Mouse (Mus musculus): ENCODE data around the gene Dazl. TPM values are rescaled to one million over a fixed set of nuclear protein-coding genes. Genes with fewer than 3 reads are reported as not detected.
"Not testable (repeated sequence)": the region's sequence is repeated elsewhere in the genome, so short reads cannot be mapped to it uniquely, and the experiment has no call there.

The Dazl gene
- polyA plus RNA-seq, 1 experiment = not detected

DNA sequence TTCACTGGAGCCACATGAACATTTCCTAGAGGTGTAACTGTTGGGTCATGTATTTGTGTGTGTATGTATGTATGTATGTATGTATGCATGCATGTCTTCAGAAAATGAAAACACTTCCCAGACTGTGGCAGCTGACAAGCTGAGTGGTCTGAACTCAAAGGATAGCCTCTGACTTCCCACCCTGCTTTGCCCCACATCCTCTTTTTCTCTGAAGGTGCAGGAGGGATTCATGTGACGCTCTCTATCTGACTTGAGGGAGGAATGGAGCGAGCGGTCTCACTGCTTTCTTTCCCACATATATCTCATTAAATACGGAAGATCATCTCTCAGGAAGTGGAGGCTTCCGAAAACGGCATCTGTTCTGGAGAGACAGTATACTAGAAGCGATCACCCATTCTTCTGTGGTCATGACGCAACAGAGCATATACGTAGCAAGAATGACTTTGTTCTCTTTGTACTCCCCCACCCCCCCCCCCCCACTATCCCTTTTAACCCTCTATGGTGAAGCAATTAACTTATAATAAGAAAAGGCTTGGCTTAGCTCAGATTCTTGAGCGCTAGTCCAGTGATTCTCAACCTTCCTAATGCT lies 14.7 kb upstream of the Dazl start:
- Histone ChIP-seq H3K27ac (replicated peaks; ENCODE audit: low read depth, low read length) (no peak overlapping the region), H3K4me1 (ENCODE audit: control insufficient read depth, insufficient read depth, insufficient read length, low read length) (no peaks in the 10 kb centered on the region), H3K4me3 (ENCODE audit: insufficient read depth, low read depth, low read length) (no peak overlapping the region)

DNA sequence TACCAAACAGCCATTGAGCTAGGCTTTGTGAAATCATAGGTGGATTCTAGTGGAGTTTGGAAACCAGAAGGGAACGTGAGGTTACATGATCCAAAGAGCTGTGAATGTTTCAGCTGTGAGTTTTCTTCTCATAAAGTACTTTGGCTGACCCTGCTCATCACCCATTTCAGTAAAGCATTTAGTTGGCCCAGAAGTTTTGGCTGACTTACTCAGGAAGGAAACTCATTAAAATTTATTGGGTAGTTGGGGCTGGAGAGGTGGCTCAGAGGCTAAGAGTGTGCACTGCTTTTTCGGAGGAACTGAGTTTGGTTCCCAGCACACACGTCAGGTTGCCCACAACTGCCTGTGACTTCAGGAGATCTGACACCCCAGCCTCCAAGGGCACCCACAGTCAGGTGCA lies 9.4 kb upstream of the Dazl start:
- H3K4me1 ChIP-seq (ENCODE audit: control insufficient read depth, insufficient read depth, insufficient read length, low read length) = no peaks in the 10 kb centered on the region
- no peak overlapping the region for H3K4me3 ChIP-seq (ENCODE audit: insufficient read depth, low read depth, low read length)
- H3K27ac ChIP-seq (replicated peaks; ENCODE audit: low read depth, low read length) = no peak overlapping the region

DNA sequence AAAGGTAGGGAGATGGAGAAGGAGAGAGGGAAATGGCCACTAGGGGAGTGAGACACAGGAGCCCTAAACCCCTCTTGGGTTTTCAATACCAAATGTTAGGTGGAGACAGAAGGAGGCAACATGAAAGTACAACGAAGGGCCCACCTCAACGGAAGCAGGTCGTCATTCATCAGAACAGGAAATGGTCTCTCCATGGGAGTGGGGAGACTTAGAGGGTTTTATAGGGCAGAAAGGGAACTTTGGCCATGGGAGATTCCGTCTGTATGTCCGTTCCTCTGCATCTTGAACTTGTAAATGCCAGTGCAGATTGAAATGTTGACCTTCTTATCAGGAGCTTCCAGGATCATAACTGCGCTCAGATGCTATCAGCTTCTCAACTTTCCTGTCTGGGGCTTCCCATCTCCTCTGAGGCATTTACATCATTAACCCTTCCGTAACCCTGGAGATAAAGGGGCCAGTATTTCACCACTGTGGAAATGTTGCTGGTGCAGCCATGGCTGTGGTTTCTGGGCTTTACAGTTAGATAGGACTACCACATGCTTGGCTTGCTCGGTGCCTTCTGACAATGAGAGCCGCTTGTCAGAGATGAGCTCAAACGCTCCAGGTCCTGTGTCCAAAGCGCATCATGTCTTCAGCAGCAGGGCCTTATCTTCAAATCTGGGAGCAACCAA lies 6.9 kb upstream of the Dazl start:
- H3K4me3 ChIP-seq (ENCODE audit: insufficient read depth, low read depth, low read length) = no peak overlapping the region
- no peak overlapping the region for H3K27ac ChIP-seq (replicated peaks; ENCODE audit: low read depth, low read length)
- no peaks in the 10 kb centered on the region for H3K4me1 ChIP-seq (ENCODE audit: control insufficient read depth, insufficient read depth, insufficient read length, low read length)

GRCm38 (mm10) chr17:50298821-50299220 lies 5.4 kb upstream of the Dazl start:
- no peak overlapping the region for H3K4me3 ChIP-seq (ENCODE audit: insufficient read depth, low read depth, low read length)
- no peak overlapping the region for H3K27ac ChIP-seq (replicated peaks; ENCODE audit: low read depth, low read length)
- H3K4me1 ChIP-seq (ENCODE audit: control insufficient read depth, insufficient read depth, insufficient read length, low read length) = no peaks in the 10 kb centered on the region

GRCm38 (mm10) chr17:50294726-50295125 lies 1.3 kb upstream of the Dazl start:
- Histone ChIP-seq H3K27ac (replicated peaks; ENCODE audit: low read depth, low read length) (no peak overlapping the region), H3K4me3 (ENCODE audit: insufficient read depth, low read depth, low read length) (no peak overlapping the region), H3K4me1 (ENCODE audit: control insufficient read depth, insufficient read depth, insufficient read length, low read length) (no peaks in the 10 kb centered on the region)

- Histone ChIP-seq H3K4me1 (ENCODE audit: control insufficient read depth, insufficient read depth, insufficient read length, low read length) (no peaks in the 10 kb centered on the region), H3K27ac (replicated peaks; ENCODE audit: low read depth, low read length) (no peak overlapping the region), H3K4me3 (ENCODE audit: insufficient read depth, low read depth, low read length) (peak overlapping the region; percentile 60)
Observed at GRCm38 (mm10) chr17:50292661-50293171, 720 bp downstream of the Dazl start.

- Histone ChIP-seq H3K4me3 (ENCODE audit: insufficient read depth, low read depth, low read length) (no peak overlapping the region), H3K4me1 (ENCODE audit: control insufficient read depth, insufficient read depth, insufficient read length, low read length) (no peaks in the 10 kb centered on the region)
Observed at GRCm38 (mm10) chr17:50291485-50292200, 1.8 kb downstream of the Dazl start.

DNA sequence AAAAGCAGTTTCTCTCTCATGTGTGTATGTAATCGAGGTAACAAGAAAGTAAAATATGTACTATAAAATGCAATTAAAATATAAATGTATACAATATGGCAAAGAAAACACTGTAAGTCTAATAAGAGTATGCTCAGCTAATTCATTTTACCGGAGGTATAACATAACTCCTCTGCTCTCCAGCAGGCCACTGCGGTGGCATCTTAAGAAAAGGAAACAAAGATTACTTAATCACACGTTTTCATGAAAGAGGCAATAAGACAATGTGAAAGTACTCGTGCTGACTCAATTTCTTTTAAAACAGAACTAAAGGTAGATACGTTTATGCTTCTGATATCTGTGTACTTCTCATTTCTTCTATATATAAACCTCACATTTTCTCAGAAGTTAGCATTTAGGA lies 8.6 kb downstream of the Dazl start:
- no peak overlapping the region for H3K27ac ChIP-seq (replicated peaks; ENCODE audit: low read depth, low read length)

More at GRCm38 (mm10) chr17:50291485-50292200, 1.8 kb downstream of the Dazl start:
- H3K27ac ChIP-seq (replicated peaks; ENCODE audit: low read depth, low read length) = no peak overlapping the region

DNA sequence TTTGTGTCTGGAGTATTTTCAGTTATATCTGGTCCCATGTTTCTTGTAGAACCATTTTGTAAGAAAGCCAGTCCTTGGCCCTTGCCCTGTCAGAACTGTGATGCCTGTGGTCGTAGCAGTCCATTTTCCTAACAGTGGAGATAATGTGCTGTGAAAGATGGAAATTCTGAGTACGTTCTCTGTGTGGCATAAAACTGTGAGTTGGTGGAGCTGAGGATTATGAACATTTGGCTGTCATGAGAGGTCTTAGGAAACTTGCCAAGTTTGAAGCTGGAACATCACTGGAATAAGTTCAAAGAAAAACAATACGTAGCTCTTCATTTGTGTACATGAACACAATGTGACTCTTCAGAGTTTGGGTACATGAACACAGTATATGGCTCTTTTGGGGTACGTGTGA lies 31.8 kb downstream of the Dazl start:
- not testable (repeated sequence) for H3K27ac ChIP-seq (replicated peaks; ENCODE audit: low read depth, low read length)

More for the DNA sequence above, 8.6 kb downstream of the Dazl start:
- no peaks in the 10 kb centered on the region for H3K4me1 ChIP-seq (ENCODE audit: control insufficient read depth, insufficient read depth, insufficient read length, low read length)
- H3K4me3 ChIP-seq (ENCODE audit: insufficient read depth, low read depth, low read length) = no peak overlapping the region

GRCm38 (mm10) chr17:50260856-50261255 lies 32.6 kb downstream of the Dazl start:
- Histone ChIP-seq H3K27ac (replicated peaks; ENCODE audit: low read depth, low read length) (no peak overlapping the region), H3K4me3 (ENCODE audit: insufficient read depth, low read depth, low read length) (no peak overlapping the region), H3K4me1 (ENCODE audit: control insufficient read depth, insufficient read depth, insufficient read length, low read length) (no peaks in the 10 kb centered on the region)

More for the DNA sequence above, 31.8 kb downstream of the Dazl start:
- not testable (repeated sequence) for H3K4me3 ChIP-seq (ENCODE audit: insufficient read depth, low read depth, low read length); H3K4me1 ChIP-seq (ENCODE audit: control insufficient read depth, insufficient read depth, insufficient read length, low read length)

GRCm38 (mm10) chr17:50246605-50247004 lies 46.8 kb downstream of the Dazl start:
- H3K4me3 ChIP-seq (ENCODE audit: insufficient read depth, low read depth, low read length) = no peak overlapping the region
- H3K27ac ChIP-seq (replicated peaks; ENCODE audit: low read depth, low read length) = no peak overlapping the region
- H3K4me1 ChIP-seq (ENCODE audit: control insufficient read depth, insufficient read depth, insufficient read length, low read length) = no peaks in the 10 kb centered on the region

- H3K27ac ChIP-seq (replicated peaks; ENCODE audit: low read depth, low read length) = no peak overlapping the region
- no peaks in the 10 kb centered on the region for H3K4me1 ChIP-seq (ENCODE audit: control insufficient read depth, insufficient read depth, insufficient read length, low read length)
- H3K4me3 ChIP-seq (ENCODE audit: insufficient read depth, low read depth, low read length) = no peak overlapping the region
Observed at GRCm38 (mm10) chr17:50244675-50245074, 48.8 kb downstream of the Dazl start.

DNA sequence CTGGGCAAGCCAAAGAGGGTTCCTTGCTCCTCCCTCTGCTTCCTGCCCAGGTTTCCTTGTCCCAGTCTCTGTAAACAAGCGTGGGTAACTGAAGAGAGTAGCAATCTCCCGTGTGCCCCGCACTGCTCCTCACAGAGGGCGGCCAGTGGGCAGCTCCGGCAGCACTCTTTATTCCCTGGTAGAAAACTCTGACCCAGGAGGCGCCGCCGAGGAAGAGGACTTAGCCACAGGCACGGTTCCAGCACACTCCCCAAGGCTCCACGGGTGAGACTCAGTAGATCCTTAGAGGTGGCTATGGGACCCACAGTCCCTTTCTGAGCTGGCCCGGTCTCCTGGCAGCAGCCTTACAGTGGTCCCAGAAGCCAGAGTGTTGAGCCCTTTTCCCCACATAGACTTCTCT lies 50.1 kb downstream of the Dazl start:
- Histone ChIP-seq H3K4me3 (ENCODE audit: insufficient read depth, low read depth, low read length) (no peak overlapping the region), H3K27ac (replicated peaks; ENCODE audit: low read depth, low read length) (no peak overlapping the region), H3K4me1 (ENCODE audit: control insufficient read depth, insufficient read depth, insufficient read length, low read length) (no peaks in the 10 kb centered on the region)

DNA sequence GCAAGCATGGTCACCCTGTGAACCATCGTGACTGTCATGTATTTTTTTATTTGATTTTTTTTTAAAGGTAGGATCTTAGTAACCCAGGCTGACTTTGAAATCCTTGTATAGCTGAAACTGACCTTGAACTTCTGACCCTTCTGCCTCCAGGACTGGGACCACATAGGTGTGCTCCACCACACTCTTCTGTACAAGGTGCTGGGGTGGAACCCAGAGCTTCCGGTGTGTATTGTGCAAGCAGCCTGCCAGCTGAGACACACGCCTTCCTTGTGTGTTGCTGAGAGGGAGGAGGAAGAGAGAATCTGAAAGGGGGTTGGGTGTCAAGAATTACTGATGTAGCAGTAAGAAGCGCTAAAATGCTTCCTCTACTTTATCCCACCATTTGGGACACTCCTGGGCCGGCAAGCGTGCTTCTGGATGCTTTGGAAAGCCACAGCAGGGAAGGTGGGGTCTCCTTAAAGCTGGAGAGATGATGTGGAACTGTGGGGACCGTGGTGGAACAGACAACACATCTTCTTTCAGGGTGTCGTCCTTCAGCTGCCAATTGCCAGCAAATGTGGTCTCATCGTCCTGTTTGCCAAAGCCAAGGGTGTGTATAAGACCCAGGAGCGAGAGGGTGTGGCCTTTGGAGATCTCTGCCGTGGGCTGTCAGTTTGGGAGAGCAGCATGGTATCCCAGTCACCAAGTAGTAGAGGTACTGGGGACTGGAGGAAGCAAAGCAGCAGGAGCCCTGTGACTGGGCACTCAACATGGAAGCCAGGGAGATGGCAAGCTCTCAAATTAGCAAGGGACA lies 55.4 kb downstream of the Dazl start:
- Histone ChIP-seq H3K4me1 (ENCODE audit: control insufficient read depth, insufficient read depth, insufficient read length, low read length) (0 out of 2 replicates have a peak, but pooled peaks cover 5% of the 10 kb centered on the region), H3K4me3 (ENCODE audit: insufficient read depth, low read depth, low read length) (no peak overlapping the region), H3K27ac (replicated peaks; ENCODE audit: low read depth, low read length) (no peak overlapping the region)

- Histone ChIP-seq H3K4me3 (ENCODE audit: insufficient read depth, low read depth, low read length) (no peak overlapping the region), H3K27ac (replicated peaks; ENCODE audit: low read depth, low read length) (no peak overlapping the region), H3K4me1 (ENCODE audit: control insufficient read depth, insufficient read depth, insufficient read length, low read length) (0 out of 2 replicates have a peak, but pooled peaks cover 5% of the 10 kb centered on the region)
Observed at GRCm38 (mm10) chr17:50237436-50237709, 56.1 kb downstream of the Dazl start.

Data from brown adipose tissue, adult 24 weeks (tissue).